ENCODE assay signal across 11 mouse cellular contexts in genomic region chrX:102019471-102020240, GRCm38 (mm10). TPM values are rescaled to one million over a fixed set of nuclear protein-coding genes. Genes with fewer than 3 reads are reported as not detected.
A peak's percentile ranks its signal among the peaks of the same experiment; 100 is the strongest.
DNase-seq lines count a peak whose midpoint lies in the region; ATAC-seq and TF ChIP-seq lines count a peak whose summit lies in the region.
"Had no signal": no experiment of that assay in that cellular context is flagged by ENCODE, and none has a peak within 500 bp of the region (broad histone marks: within the 10 kb centered on the region; RNA-seq: fewer than 3 reads in every experiment).

No protein-coding gene starts in this region.

- DNase-seq in heart, adult 2 months = no peak
- peak; percentile 30 for DNase-seq in left cerebral cortex, postnatal 4 days
- DNase-seq in left cerebral cortex, adult 18-20 months (ENCODE audit: low spot score in 2 of 2) = no peak
- DNase-seq in cerebellum, adult 18-20 months = peak; percentile 51 to 60
- no peak for DNase-seq in midbrain, embryonic 11.5 days (ENCODE audit: low spot score, missing footprints)
- DNase-seq in layer of hippocampus, postnatal 36 days = no peak
- DNase-seq: gastrocnemius, postnatal 36 days had no signal

- ATAC-seq in heart, embryonic 13.5 days (ENCODE audit: extremely low read depth, insufficient number of reproducible peaks, low FRiP score, low TSS enrichment) = no peak
- ATAC-seq in midbrain, embryonic 11.5 days (ENCODE audit: low FRiP score) = no peak

- H3K9ac ChIP-seq in heart, embryonic 13.5 days = 0 out of 2 replicates have a peak overlapping the region, but pooled peaks have one; percentile 38
- no peak overlapping the region for H3K9ac ChIP-seq in heart, adult 2 months (ENCODE audit: low read depth, low read length)
- H3K9ac ChIP-seq in midbrain, embryonic 11.5 days (ENCODE audit: low read length) = no peak overlapping the region
- H3K9ac ChIP-seq: hindbrain, embryonic 15.5 days; liver, embryonic 15.5 days had no signal

- peak overlapping the region; percentile 27 for H3K4me3 ChIP-seq in heart, embryonic 13.5 days
- H3K4me3 ChIP-seq in heart, adult 2 months = no peak overlapping the region
- H3K4me3 ChIP-seq in cortical plate, adult 2 months (ENCODE audit: insufficient read depth, low read length) = no peak overlapping the region
- H3K4me3 ChIP-seq in midbrain, embryonic 11.5 days (ENCODE audit: low read depth, low read length) = no peak overlapping the region
- H3K4me3 ChIP-seq: hindbrain, embryonic 15.5 days; liver, embryonic 15.5 days had no signal

- TF ChIP-seq POLR2A in heart, adult 2 months (IDR thresholded peaks at IDR 0.05; ENCODE audit: insufficient read depth, low read depth, low read length) = no peak
- TF ChIP-seq POLR2A in cortical plate, adult 2 months (IDR thresholded peaks at IDR 0.05; ENCODE audit: extremely low read depth, insufficient read depth, low read length) = no peak

- no peaks in the 10 kb centered on the region for H3K36me3 ChIP-seq in heart, embryonic 13.5 days
- H3K36me3 ChIP-seq in heart, adult 2 months (ENCODE audit: control insufficient read depth, insufficient read depth, low read length) = no peaks in the 10 kb centered on the region
- no peaks in the 10 kb centered on the region for H3K36me3 ChIP-seq in midbrain, embryonic 11.5 days (ENCODE audit: control insufficient read depth, insufficient read depth, low read length)
- H3K36me3 ChIP-seq: hindbrain, embryonic 15.5 days; liver, embryonic 15.5 days had no signal

- WGBS in heart, embryonic 13.5 days = 39% methylated on average over 7 of the region's 7 CpGs
- WGBS in heart, adult 2 months = 58% methylated on average over 7 of the region's 7 CpGs
- WGBS in midbrain, embryonic 11.5 days = 83% methylated on average over 7 of the region's 7 CpGs

- TF ChIP-seq EP300 in heart, adult 2 months (IDR thresholded peaks at IDR 0.05; ENCODE audit: insufficient read depth, low read depth, low read length) = no peak

- intact Hi-C loops in heart, adult 2 months (cut with DNase I) = loop anchor here (5.0 kb wide), 1 partner anchor 48 kb away; no protein-coding TSS in a partner anchor
- intact Hi-C loops in left cerebral cortex, postnatal 4 days (cut with DNase I) = no loop called here

- H3K27me3 ChIP-seq in heart, embryonic 13.5 days (replicated peaks) = peaks cover 54% of the 10 kb centered on the region
- H3K27me3 ChIP-seq in heart, adult 2 months (ENCODE audit: control insufficient read depth, insufficient read depth, low read length) = no peaks in the 10 kb centered on the region
- H3K27me3 ChIP-seq in midbrain, embryonic 11.5 days (ENCODE audit: control insufficient read depth, insufficient read depth, low read length) = peaks cover 31% of the 10 kb centered on the region

- no peaks in the 10 kb centered on the region for H3K79me2 ChIP-seq in heart, adult 2 months (replicated peaks; ENCODE audit: control insufficient read depth, insufficient read depth, low read length)

- no peak for TF ChIP-seq CTCF in heart, adult 2 months (IDR thresholded peaks at IDR 0.05)
- no peak for TF ChIP-seq CTCF in cortical plate, adult 2 months (IDR thresholded peaks at IDR 0.05; ENCODE audit: extremely low read depth, insufficient read depth, low read length)

- peak overlapping the region; percentile 54 for H3K4me2 ChIP-seq in heart, embryonic 13.5 days
- H3K4me2 ChIP-seq in midbrain, embryonic 11.5 days = no peak overlapping the region
- H3K4me2 ChIP-seq: hindbrain, embryonic 15.5 days; liver, embryonic 15.5 days had no signal

- H3K27ac ChIP-seq in heart, embryonic 13.5 days (replicated peaks) = peak overlapping the region; percentile 90
- H3K27ac ChIP-seq in heart, adult 2 months = no peak overlapping the region; the same call in 1 of the 2 replicates
- 0 out of 2 replicates have a peak overlapping the region, but pooled peaks have one; percentile 40 for H3K27ac ChIP-seq in cortical plate, adult 2 months (ENCODE audit: insufficient read depth, low read length)
- H3K27ac ChIP-seq in midbrain, embryonic 11.5 days (ENCODE audit: low read depth, low read length) = no peak overlapping the region
- H3K27ac ChIP-seq: hindbrain, embryonic 15.5 days; liver, embryonic 15.5 days had no signal

- peaks cover 59% of the 10 kb centered on the region for H3K4me1 ChIP-seq in heart, embryonic 13.5 days
- peaks cover 4% of the 10 kb centered on the region for H3K4me1 ChIP-seq in heart, adult 2 months (ENCODE audit: control insufficient read depth, insufficient read depth, low read length)
- peaks cover 7% of the 10 kb centered on the region for H3K4me1 ChIP-seq in cortical plate, adult 2 months (ENCODE audit: control insufficient read depth, insufficient read depth, low read length)
- H3K4me1 ChIP-seq in midbrain, embryonic 11.5 days (ENCODE audit: control insufficient read depth, insufficient read depth, low read length) = no peaks in the 10 kb centered on the region
- H3K4me1 ChIP-seq: hindbrain, embryonic 15.5 days; liver, embryonic 15.5 days had no signal

- no peaks in the 10 kb centered on the region for H3K9me3 ChIP-seq in heart, embryonic 13.5 days
- H3K9me3 ChIP-seq in midbrain, embryonic 11.5 days (ENCODE audit: control insufficient read depth, low read length) = no peaks in the 10 kb centered on the region
- H3K9me3 ChIP-seq: hindbrain, embryonic 15.5 days; liver, embryonic 15.5 days had no signal

RNA-seq across cellular contexts. Expression of gene Rtl5, which starts 51.4 kb away (rescaled TPM):
- 0.88 and 1.2 TPM in 2 replicates for polyA plus RNA-seq in heart, embryonic 13.5 days (2015; fragmentation: Nextera tagmentation; extraction: Ambion mirVana)
- 1 to 10 TPM; 1.7 to 2.3 TPM for total RNA-seq in heart, adult 2 months (2021)
- polyA plus RNA-seq in heart, adult 2 months (2012; rRNA removed) = 2.1 and 4.6 TPM in 2 replicates
- 10 to 100 TPM; 14.0 to 17.3 TPM for total RNA-seq in left cerebral cortex, postnatal 4 days (2021)
- 10 to 100 TPM; 22.6 to 23.1 TPM for total RNA-seq in left cerebral cortex, adult 18-20 months (2021)
- polyA plus RNA-seq in cortical plate, adult 2 months (2012; rRNA removed) = 16.2 and 17.2 TPM in 2 replicates
- polyA plus RNA-seq in midbrain, embryonic 11.5 days (2014; fragmentation: Nextera tagmentation; extraction: Ambion mirVana) = 3.2 and 3.5 TPM in 2 replicates
- 10 to 100 TPM in 1 of 2 experiments, 1 to 10 TPM in 1; 10.0 to 12.1 TPM for total RNA-seq in layer of hippocampus, postnatal 36 days (2021)

Comparison
In these comparisons a context has a peak if more than half of its experiments do, and no peak if none do; other contexts are left out.
1. H3K27ac ChIP-seq: peak in heart, embryonic 13.5 days (single experiment) and cortical plate, adult 2 months (single experiment); none in heart, adult 2 months (single experiment) and midbrain, embryonic 11.5 days (single experiment).
2. DNase-seq: peak in left cerebral cortex, postnatal 4 days (single experiment) and cerebellum, adult 18-20 months (2 of 2); none in heart, adult 2 months (0 of 2), left cerebral cortex, adult 18-20 months (0 of 2), midbrain, embryonic 11.5 days (single experiment) and layer of hippocampus, postnatal 36 days (0 of 2).